Mouse (Mus musculus): ENCODE data around the gene Usp35.

- TF ChIP-seq CTCF (IDR thresholded peaks at IDR 0.05; ENCODE audit: low read depth) (no peak), EP300 (IDR thresholded peaks at IDR 0.05; ENCODE audit: low read depth) (no peak)
Measured at GRCm38 (mm10) chr7:97301321-97301720, 30.5 kb downstream of the Usp35 start.

All from heart, postnatal 0 days (tissue).